Mouse (Mus musculus) layer of hippocampus, postnatal 14 days (tissue): Measurements from ENCODE around the gene Hprt. TPM values are rescaled to one million over a fixed set of nuclear protein-coding genes. Genes with fewer than 3 reads are reported as not detected.

Source experiments
- DNase-seq, 2 experiments: peaks; one replicate each; pipeline ENCODE4 v3.0.0; 2021 to 2022; ENCODE audit warnings: low spot score in 2 of 2, mixed read lengths in 1 of 2
- microRNA-seq, 2 experiments: library from miRNA; unstranded; fragments of <30 nt; microRNA quantifications; one replicate each; pipeline ENCODE4 v1.2.0; 2021
- total RNA-seq, 2 experiments: library from RNA; stranded (reverse); gene quantifications; 2 replicates each; pipeline ENCODE4 v1.2.3; 2021

Hprt gene
- total RNA-seq, 2 experiments from 2014 or later = 112 to 134 TPM

DNA sequence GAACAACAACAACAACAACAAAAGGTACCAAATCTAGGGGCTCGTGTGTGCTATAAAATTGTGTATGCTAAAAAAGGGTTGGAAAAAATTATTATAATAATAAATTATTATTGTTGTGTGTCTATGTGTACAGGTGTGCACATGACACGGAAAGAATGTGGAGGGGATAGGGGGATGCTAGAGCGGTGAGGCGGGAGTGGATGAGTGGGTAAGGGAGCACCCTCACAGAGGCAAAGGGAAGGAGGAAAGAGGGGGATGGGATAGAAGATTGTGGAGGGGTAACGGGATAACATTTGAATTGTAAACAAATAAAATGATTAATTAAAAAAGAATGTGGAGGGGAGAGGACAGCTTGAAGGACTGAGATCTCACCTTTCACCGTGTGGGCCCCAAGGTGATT lies 52.2 kb downstream of the Hprt start:
- no peak for DNase-seq

DNA sequence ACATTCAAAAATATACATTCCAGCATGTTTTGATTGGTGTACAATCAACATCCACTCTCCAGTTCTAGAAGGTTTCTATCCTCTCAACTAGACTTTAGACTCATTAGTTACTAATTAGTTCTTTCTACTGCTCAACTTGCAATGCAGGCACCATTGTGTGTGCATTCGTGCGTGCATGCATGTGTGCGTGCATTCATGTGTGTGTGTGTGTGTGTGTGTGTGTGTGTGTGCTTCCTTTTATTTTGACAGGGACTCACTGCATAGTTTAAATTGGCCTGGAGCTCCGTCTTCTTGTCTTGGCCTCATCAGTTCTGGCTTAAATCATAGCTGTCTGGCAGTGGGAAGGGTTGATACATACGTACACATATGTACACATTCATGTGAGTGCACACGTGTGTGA lies 53.1 kb downstream of the Hprt start:
- DNase-seq = no peak

DNA sequence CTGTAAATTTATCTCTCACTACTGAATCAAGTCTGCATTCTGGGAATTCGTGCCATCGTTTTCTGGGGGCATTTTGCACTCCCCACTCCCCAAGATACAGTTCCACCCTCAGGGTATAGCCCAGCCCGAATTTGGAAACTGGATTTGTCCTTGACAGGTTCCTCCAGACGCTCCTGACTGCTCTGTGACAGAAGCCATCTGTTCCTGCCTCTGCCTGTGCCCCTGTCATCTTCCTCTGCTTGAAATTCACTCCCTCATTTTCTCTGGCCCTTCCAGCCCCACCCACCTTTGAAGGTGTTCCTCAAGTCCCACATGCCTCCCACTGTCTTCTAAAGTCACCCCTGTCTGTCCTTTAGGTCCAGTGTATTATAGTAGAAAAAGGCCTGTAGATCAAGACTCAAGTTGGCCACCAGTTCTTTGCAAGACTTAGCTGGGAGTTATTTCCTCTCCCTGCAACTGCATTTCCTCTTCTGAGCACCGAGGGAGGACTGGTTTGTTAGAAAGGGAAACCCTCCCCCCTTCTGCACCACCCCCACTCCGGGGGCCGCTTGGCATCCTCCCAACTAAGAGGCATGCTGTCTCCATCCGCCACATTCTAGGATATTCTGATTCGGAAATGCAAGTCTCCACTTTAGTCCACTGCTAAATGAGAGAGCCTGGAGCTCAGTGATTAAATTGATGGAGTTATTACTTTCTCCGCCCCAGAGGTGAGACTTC lies 57.4 kb downstream of the Hprt start:
- DNase-seq = no peak

DNA sequence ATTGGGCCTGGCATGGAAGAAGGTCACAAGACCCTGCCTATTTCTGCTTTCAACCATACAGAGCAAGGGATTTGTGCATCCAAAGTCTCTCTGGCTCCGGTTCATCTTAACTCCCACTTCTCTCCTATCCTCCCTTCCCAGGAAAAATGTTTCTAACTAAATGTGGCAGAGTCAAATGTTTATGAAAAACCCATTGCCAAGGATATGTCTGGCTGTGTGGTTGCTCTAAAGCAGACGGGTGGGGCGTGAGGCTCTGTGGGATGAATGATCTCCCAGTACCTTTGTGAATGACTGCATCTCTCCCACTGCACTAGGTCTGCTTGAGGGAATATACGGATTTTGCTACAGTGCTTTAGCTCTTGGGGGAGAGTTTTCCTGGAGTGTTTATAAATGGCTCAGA lies 58.1 kb downstream of the Hprt start:
- DNase-seq = no peak

DNA sequence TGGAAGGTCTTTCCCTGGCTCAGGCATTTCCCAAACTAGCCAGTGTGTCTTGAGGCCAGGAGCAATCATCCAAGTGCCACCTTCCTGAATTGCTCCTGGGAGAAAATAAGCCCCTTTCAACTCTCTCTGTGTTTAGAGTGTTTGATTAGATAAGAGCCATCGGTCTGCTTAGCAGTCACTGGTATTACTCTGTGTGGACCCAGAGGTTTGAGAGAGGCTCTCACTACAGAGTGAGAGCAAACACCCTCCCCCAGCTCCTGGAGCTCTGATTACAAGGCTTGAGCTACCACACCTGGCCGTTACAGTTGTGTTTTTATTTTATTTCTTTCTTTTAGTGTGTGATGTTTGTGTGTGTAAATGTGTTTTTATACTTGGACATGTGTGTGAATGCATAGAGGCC lies 59.0 kb downstream of the Hprt start:
- DNase-seq = no peak

DNA sequence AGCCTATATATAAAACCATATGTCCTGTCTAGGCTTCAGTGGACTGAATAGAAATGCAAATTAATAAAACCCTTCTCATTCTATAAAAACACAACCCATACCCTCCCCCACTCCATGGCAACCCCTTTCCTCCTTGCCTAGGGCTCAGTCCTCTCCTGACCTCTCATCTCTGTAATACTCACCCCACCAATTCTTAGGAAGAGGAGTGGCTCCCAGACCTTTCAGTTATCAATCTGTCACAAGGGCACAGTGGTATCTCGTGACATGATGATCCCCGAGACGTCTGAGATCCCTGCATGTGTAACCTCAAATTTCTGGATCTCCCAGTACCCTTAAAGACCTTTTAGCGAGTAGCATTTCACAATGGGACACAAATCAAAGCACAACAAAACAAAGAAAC lies 61.3 kb downstream of the Hprt start:
- DNase-seq = no peak

DNA sequence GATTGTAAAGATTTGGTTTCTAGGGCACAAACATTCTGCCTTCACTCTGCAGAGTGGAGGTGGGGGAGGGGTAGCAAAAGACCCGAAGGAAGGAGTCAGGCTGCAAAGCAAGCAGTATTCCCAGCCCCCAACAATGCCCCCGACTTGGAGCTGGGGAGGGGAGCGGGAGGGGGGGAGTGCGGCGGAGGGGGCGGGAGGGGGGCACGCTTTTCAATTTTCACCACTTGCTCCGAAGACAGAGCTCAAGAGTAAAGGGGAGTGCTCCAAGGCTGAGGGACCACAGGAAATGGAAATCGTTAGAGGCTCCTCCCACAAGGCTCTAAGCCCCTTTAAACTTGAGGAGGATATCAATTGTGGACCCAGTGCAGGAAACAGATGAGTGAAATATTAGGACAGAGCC lies 62.4 kb downstream of the Hprt start:
- no peak for DNase-seq

DNA sequence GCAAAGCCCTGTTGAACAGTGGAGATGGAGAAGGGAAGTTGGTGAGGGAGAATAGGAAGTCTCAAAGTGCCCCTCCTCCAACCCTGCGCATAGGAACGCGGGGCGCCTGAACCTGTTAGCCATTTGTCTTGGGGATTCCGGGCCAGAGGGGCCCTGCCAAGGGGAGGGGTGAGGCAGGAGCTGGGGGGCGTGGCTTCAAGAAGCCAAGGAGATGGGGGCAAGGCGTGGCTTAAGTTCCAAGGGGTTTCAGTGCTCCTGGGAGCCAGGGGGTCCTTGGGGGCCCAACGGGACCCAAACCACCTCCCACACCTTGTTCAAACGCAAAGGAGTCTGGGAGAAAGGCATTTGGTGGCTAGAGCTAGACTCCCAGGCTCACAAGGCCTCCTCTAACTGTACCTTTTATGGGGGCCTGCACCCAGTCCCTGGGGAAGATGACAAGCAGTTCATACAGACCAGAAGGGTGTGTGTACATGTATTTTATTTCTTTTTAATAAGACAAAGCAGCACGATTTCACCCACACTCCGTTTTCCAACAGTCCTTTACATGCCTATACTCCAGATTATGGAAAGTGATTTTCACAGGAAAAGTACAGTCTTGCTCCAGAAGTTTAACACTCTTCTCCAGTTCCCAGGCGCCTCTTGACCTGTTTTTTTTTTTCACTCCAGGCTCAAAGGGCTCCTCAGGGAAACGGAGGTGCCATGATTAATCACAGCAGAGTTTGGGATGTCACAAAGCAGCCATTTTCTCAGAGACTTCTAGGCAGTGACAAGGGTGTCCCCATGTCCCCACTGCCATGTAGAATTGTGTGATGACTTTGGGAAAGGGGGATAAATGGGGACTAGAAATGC lies 64.9 kb downstream of the Hprt start:
- no peak for DNase-seq

DNA sequence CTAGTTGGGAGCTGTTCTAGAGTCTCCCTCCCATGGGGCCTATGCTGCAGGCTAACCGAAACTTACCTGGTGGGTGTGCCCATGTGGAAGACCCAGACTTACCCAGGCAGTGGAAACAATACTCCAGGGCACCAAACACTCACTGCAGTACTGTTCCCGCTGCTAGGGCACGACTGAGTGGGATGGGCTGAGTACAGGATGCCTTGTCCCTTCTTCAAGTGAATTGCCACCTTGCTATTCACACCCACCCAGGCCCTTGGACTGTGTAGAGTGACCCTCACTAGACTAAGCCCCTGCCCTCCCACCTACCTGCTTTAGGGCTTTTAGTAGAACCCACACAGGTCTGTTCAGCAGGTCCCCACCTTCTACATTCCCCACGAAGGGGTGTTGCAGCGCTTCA lies 65.9 kb downstream of the Hprt start:
- DNase-seq = no peak

DNA sequence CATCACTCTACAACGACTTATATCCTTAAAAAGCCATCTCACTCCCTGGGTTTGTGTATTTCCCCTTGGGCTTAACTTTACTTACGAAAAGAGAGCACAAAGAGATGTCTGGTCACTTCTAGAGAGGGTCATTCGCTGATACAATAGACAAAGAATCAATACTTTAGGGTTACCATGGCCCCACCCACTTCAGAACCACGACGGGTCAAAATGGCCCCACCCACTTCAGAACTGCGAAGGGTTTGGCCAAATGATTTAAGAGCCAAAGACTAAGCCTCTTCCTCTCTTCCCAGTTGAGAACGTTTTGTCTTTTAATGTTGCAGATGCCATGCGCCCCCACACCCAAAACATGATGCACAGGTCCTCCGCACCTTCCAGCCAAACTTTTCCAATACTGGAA lies 67.8 kb downstream of the Hprt start:
- no peak for DNase-seq

DNA sequence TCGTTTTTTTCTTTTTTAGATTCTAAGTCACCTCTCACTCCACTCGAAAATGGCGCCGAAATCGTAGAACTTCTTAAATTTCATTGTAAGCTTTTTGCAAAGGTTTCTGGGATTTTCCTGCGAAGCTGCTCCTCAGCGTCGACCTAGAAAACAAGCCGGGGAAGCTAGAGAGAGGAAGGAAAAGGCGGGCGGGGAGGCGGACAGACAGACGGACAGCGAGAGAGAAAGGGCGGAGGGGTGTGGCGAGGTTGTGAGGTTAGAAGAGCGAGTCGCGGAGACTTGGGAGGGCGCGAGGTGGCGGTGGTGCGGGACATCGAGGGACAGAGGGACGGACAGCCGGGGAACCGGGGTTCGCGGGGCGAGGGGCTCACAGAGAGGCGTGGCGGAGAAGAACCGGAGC lies 68.7 kb downstream of the Hprt start:
- DNase-seq = no peak

DNA sequence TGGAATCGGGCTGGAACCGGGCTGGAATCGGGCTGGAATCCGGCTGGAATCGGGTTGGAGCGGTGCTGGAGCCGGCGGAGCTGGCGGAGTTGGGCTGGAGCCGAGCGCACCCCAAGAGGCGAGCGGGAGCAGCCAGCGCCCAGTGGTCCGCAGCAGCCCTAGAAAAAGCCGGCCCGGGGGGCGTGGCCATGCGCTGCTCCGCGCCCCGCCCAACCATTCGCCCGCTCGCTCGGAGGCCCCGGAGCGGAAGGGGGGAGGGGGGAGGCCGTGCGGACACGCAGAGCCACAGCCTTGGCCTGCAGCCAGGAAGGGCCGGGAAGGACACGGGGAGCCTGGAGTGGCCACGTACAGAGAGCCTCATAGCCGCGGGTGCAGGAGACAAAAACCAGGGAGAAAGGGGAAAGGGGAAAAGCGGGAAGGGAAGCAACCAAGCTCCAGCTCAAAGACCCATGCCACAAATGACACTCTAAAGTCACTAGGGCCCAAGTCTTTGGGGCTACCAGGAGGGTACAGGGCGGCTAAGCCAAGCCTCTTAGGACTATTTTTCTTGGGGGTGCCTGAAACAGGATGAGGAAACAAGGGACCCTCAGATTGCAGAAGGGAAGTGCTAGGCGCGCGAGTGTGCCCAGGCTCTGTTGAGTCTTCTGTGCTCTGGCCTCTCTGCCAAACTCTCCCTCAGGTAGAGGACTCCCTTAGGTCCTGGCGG lies 69.3 kb downstream of the Hprt start:
- DNase-seq = peak; percentile 38 to 68

DNA sequence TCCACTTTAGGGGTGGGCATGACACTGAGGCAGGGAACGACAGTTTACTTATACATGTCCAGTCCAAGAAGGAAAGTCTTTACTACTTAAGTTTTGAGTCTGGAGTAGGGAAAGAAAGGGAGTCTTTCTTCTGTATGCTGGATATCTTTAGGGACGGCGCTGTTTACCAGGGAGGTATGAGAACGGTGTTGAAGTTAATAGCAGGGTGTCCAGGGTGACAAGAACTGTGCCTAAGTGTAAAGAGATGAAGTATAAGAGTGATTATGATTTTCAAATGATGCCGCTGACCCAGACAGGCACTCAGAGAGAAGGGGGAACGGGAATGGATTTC lies 69.8 kb downstream of the Hprt start:
- no peak for DNase-seq

DNA sequence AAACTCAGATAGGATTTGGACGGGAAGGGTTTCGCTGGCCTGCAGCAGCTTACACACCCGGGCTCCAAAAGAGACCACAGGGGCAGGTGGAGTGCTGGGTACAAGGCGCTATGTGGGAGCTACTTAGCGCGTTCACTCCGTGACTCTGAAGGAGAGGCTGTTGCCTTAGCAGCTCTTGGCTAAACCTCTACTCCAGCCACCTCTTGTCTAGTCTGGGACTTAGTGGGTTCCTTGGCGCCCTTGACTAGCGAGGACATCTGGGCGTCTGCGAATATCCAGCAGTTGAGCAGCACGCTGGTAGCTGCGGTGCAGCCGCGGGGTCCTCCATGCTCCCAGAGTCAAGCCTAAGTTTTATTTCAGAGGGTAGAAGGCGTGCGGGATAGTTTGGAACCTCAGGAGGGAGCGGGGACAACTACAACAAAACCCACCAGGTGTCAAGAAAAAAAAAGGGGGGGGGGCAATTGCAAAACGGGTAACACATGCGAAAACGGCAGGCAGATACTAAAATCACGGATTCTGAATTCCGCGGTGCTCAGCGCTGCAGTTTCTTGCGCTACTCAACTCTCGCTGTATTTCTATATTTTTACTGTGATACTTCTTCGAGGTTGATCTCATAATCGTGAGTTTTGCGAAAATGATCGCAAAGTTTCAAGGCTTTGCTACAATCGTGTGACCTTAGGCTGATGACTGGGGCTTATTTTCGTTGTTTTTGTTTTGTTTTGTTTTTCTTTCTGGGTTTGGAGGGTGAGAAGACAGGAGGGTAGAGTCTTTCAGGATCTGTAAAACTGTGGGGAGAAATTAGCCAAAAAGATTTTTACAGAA lies 70.7 kb downstream of the Hprt start:
- no peak for DNase-seq

DNA sequence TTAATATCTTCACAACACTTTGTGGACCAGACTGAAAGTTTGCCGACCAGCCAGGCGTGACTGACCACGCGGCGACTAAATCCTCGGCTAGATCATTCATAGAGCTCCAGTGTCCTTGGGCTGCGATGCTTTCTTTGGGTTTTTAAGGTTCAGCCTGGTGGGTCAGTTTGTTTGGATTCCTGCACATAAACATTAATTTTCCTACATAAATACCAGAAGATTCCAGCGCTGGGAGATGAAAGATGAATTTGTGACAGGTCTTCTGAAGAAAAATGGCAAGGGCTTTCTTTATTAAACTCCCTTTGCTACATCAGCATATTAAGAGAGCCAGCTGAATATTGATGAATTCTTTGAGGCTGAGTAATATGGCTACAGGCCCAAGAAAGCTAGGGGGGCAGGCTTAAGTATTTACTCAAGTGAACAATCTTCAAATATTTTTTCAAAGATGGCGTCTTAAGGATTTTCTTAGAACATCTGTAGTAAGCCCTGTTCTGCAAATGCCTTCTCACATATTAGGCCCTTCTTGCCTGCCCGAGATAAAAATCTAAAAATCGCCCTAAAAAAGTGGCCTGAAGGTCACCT lies 71.6 kb downstream of the Hprt start:
- no peak for DNase-seq

DNA sequence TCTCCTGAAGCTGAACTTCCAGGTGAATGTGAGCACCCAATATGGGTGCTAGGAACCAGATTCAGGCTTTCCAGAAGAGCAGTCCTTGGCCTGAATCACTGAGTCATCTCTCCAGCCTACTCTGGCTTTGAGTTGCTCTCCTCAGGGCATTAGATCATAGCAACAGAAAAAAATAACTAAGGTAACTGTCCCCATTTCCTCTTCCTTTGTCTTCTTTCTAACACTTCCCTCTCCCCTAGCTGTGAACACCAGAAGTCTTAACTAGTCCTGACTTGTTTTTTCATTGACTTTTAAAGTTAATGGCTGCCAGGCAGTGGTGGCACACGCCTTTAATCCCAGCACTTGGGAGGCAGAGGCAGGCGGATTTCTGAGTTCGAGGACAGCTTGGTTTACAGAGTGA lies 76.5 kb downstream of the Hprt start:
- no peak for DNase-seq

Small RNAs within 50 kb of the gene (microRNA-seq; reads per million reads assigned to microRNA genes)
- gene Mir322 (875 to 1,641 reads per million in 2 experiments), gene Mir351 (928 to 1,985 reads per million in 2 experiments), gene Mir450-1 (0 to 0.68 reads per million in 2 experiments), gene Mir450-2 (0.23 to 0.57 reads per million in 2 experiments), gene Mir450b (5.4 to 12.2 reads per million in 2 experiments), gene Mir503 (52.0 to 70.5 reads per million in 2 experiments), gene Mir542 (58.4 to 90.7 reads per million in 2 experiments)

Other genes starting within 250 kb of the Hprt start
- gene Ccdc160, start 196.9 kb upstream of the Hprt start, total RNA-seq = 1 to 10 TPM; 2.7 to 3.5 TPM
- 10 to 100 TPM; 18.8 to 21.8 TPM for gene Phf6, start 75.9 kb upstream of the Hprt start, total RNA-seq